Mouse (Mus musculus): ENCODE results near the gene Engase. TPM values are rescaled to one million over a fixed set of nuclear protein-coding genes. Genes with fewer than 3 reads are reported as not detected.

Engase gene
- 7.0 and 7.1 TPM in 2 replicates for polyA plus RNA-seq (2015; fragmentation: Nextera tagmentation; extraction: Ambion mirVana)

DNA sequence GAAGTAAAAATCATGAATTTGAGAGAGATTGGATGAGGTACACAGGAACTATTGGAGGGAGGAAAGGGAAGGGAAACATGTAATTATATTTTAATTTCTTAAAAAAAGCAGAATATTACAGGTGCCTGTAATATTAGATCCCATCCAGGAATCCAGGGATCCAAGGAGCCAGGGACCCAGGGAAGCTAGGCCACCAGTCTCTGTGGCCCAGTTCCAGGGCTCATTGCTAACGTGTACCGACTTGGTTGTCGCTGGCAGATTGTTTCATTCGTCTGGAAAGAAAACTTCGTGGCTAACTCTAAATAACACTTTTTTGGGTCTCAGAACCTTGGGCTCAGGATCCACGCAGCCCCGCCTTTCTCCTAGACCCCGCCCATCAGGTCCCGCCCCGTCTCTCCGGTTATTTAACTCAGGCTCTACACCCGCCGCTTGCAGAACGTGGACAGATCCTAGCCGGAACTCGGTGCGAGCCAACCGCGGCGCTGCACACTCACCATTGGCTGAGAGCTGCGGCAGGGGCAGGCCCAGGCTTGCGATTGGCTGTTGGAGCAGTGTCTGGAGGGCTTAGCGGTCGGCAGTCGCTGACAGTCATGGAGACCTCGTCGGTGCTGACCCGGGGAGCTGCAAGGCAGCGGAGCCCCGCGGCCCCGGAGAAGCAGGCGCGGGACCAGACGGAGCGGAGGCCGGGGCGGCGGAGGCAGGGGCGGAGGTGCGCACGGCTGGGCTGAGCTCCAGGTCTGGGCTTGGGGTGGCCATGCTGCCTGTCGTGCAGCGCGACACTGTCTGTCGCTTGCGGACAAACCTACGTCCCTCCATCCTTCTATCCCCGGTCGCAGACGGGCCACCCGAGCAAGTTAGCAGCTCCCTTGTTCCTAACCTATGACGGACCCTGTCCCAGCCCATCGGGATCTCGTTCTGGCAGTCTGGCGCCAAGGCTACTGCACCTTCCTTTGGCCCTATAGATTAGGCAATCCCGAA lies at the start of gene Engase:
Gene Engase (plus strand): TSS at position 434 of the 978 bp plus-strand sequence.
- Histone ChIP-seq H3K9ac (peak within 1 kb of the TSS; percentile 83), H3K4me2 (peak within 1 kb of the TSS; percentile 84), H3K27me3 (no peaks in the 10 kb centered on the region; the same call in 1 of the 2 replicates), H3K27ac (peak within 1 kb of the TSS; percentile 69), H3K36me3 (no peaks in the 10 kb centered on the region), H3K4me3 (peak within 1 kb of the TSS; percentile 70), H3K9me3 (no peaks in the 10 kb centered on the region), H3K4me1 (replicated peaks) (peaks cover 14% of the 10 kb centered on the region)
- WGBS: 1% methylated on average over 56 of the region's 57 CpGs
- ATAC-seq (ENCODE audit: low FRiP score): peak; percentile 98

DNA sequence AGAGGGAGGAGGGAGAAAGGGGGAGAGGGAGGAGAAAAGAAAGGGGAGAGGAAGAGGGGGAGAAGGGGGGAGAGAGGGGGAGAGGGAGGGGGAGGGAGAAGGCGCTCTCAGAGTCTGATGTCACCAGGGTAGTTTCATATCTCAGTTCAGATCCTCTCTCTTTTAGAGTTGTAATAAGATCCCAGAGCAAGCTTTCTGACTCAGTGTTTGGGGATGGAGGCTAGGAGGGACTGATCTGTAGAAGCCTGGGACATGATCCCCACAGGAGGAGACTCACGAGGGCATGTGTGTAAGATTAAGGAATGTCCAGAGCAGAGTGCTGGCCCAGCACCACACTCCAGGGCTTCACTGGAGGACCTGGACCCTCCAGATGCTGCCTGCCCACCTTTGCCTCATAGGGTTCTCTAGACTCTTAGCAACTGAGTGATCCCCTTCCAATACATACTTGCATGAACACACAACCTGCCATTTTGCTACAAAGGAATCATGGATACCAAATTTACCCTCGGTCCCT lies 49.3 kb upstream of the Engase start:
- no peak for ATAC-seq (ENCODE audit: low FRiP score)
- peak overlapping the region; percentile 53; the same call in 1 of the 2 replicates for H3K9ac ChIP-seq
- H3K4me3 ChIP-seq: no peak overlapping the region
- no peaks in the 10 kb centered on the region for H3K9me3 ChIP-seq
- peaks cover 19% of the 10 kb centered on the region; the same call in 1 of the 2 replicates for H3K27me3 ChIP-seq
- H3K4me1 ChIP-seq (replicated peaks): peaks cover 56% of the 10 kb centered on the region
- peak overlapping the region; percentile 46 for H3K4me2 ChIP-seq
- 54% methylated on average over 3 of the region's 3 CpGs for WGBS
- H3K27ac ChIP-seq: no peak overlapping the region
- no peaks in the 10 kb centered on the region for H3K36me3 ChIP-seq

DNA sequence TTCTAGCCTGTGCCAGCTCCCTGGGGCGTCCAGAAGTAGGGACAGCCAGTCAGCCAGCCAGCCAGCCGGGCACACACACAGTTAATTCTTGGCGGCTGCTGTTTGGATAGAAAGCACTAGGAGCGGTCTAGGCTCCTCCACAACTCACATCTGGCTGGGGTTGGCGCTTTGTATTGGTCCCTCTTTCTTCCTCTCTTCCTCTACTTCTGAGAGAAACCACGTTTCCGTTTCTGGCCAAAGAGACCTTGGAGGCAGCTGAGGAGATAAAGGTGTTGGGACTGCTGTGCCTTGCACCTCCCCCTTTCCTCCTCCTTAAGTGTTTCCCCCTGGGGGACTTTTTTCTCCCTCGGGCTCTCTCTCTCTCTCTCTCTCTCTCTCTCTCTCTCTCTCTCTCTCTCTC lies 48.6 kb upstream of the Engase start, which contains the start of gene C1qtnf1:
Gene C1qtnf1 (plus strand): TSS at position 218 of the 400 bp plus-strand sequence.
- H3K27ac ChIP-seq: peak within 1 kb of the TSS; percentile 45
- peaks cover 56% of the 10 kb centered on the region for H3K4me1 ChIP-seq (replicated peaks)
- H3K27me3 ChIP-seq: peaks cover 20% of the 10 kb centered on the region; the same call in 1 of the 2 replicates
- no peak for ATAC-seq (ENCODE audit: low FRiP score)
- no peaks in the 10 kb centered on the region for H3K36me3 ChIP-seq
- H3K4me2 ChIP-seq: peak within 1 kb of the TSS; percentile 46
- WGBS: 0% methylated on average over 8 of the region's 8 CpGs
- peak within 1 kb of the TSS; percentile 24 for H3K4me3 ChIP-seq
- H3K9me3 ChIP-seq: no peaks in the 10 kb centered on the region
- H3K9ac ChIP-seq: peak within 1 kb of the TSS; percentile 53

- Histone ChIP-seq H3K4me3 (peak overlapping the region; percentile 24), H3K9me3 (no peaks in the 10 kb centered on the region), H3K4me2 (peak overlapping the region; percentile 46), H3K27ac (peak overlapping the region; percentile 45), H3K9ac (peak overlapping the region; percentile 53), H3K4me1 (replicated peaks) (peaks cover 55% of the 10 kb centered on the region), H3K36me3 (no peaks in the 10 kb centered on the region), H3K27me3 (peaks cover 20% of the 10 kb centered on the region; the same call in 1 of the 2 replicates)
- WGBS: 12% methylated on average over 11 of the region's 11 CpGs
- ATAC-seq (ENCODE audit: low FRiP score): no peak
Observed at GRCm38 (mm10) chr11:118428460-118428868, 48.2 kb upstream of the Engase start.

- Histone ChIP-seq H3K27me3 (peaks cover 20% of the 10 kb centered on the region; the same call in 1 of the 2 replicates), H3K27ac (no peak overlapping the region), H3K4me3 (peak overlapping the region; percentile 24), H3K9ac (peak overlapping the region; percentile 53; the same call in 1 of the 2 replicates), H3K4me1 (replicated peaks) (peaks cover 55% of the 10 kb centered on the region), H3K9me3 (no peaks in the 10 kb centered on the region), H3K4me2 (peak overlapping the region; percentile 46), H3K36me3 (no peaks in the 10 kb centered on the region)
- ATAC-seq (ENCODE audit: low FRiP score): no peak
- WGBS: 58% methylated on average over 8 of the region's 8 CpGs
Observed at GRCm38 (mm10) chr11:118428944-118429709, 47.5 kb upstream of the Engase start.

DNA sequence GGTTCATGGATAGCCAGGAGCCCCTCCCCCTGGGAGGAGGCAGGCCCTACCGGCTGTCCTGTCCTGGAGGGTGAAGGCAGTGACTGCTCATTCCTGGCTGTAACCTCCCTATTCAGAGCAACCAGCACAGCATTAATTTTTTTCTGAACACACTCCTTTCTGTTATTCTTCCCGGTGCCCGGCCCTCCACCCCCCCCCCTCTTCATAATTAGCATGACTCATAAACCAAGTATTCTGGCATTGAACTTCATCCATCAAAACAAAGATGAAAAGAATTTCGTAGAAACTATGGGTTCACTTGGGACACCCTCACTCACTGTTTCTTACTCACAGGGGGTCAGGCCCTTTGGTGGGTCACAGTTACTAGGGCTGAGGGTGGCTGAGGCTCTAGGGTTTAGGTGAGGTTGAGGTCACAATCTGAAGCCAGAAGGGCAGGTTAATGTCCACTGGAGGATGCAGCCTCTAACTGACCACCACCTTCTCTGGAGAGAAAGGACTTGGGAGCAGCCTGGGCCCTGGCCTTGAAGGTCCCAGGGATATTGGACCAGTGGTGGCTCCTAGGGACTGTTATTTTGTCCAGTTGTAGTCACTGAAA lies 46.2 kb upstream of the Engase start:
- Histone ChIP-seq H3K4me3 (no peak overlapping the region), H3K27ac (no peak overlapping the region), H3K4me1 (replicated peaks) (peaks cover 50% of the 10 kb centered on the region), H3K9ac (peak overlapping the region; percentile 25; the same call in 1 of the 2 replicates), H3K4me2 (no peak overlapping the region), H3K9me3 (no peaks in the 10 kb centered on the region), H3K36me3 (no peaks in the 10 kb centered on the region), H3K27me3 (peaks cover 20% of the 10 kb centered on the region; the same call in 1 of the 2 replicates)
- 62% methylated on average over 4 of the region's 4 CpGs for WGBS
- ATAC-seq (ENCODE audit: low FRiP score): no peak

DNA sequence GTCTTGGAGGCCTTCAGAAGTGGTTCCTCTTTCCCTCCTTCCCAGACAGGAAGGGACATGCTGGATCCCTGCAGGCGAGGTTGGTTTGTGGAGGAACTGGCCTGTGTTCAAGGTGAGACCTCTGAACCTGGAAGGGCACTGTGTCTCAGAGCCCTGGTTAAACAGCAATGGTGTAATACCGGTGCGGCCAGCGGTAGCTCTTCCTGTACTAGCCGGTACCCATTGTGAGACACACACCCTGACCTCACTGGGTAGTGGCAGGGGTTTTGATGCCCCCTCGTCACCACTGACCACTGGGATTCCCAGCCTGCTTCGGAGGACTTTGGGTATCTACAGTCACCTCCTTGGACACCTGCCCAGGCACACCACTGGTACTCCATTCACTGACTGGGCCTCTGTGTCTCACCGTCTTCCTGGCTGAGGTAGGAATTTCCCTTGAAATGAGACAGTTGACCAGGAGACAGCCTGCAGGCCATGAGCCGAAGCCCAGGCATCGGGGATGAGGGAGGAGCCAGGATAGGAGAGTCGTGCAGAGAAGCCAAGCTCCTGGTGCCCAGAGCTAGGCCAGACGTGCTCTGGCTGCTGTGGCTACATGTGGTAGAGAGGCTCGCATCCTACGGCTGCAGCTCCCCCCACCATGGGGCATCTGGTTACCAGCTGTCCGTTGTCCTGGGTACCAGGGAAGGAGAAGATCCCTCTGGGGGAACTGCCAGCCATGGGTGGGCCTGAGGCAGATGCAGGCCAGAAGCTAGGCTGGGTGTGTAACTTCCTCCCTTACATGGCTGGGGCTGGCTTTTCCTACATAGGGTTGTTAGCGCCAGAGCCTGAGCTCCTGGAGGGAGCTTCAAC lies 45.3 kb upstream of the Engase start:
- no peaks in the 10 kb centered on the region for H3K36me3 ChIP-seq
- H3K27ac ChIP-seq: no peak overlapping the region
- no peak for ATAC-seq (ENCODE audit: low FRiP score)
- peaks cover 20% of the 10 kb centered on the region; the same call in 1 of the 2 replicates for H3K27me3 ChIP-seq
- 76% methylated on average over 16 of the region's 16 CpGs for WGBS
- no peaks in the 10 kb centered on the region for H3K9me3 ChIP-seq
- H3K4me1 ChIP-seq (replicated peaks): peaks cover 55% of the 10 kb centered on the region
- H3K4me2 ChIP-seq: no peak overlapping the region
- H3K4me3 ChIP-seq: no peak overlapping the region
- H3K9ac ChIP-seq: peak overlapping the region; percentile 29; the same call in 1 of the 2 replicates

GRCm38 (mm10) chr11:118433398-118433868 lies 43.2 kb upstream of the Engase start:
- peaks cover 13% of the 10 kb centered on the region; the same call in 1 of the 2 replicates for H3K27me3 ChIP-seq
- no peaks in the 10 kb centered on the region for H3K9me3 ChIP-seq
- peak overlapping the region; percentile 24; the same call in 1 of the 2 replicates for H3K9ac ChIP-seq
- ATAC-seq (ENCODE audit: low FRiP score): no peak
- no peak overlapping the region for H3K4me3 ChIP-seq
- WGBS: 68% methylated on average over 10 of the region's 10 CpGs
- no peaks in the 10 kb centered on the region for H3K36me3 ChIP-seq
- peaks cover 62% of the 10 kb centered on the region for H3K4me1 ChIP-seq (replicated peaks)
- H3K27ac ChIP-seq: 0 out of 2 replicates have a peak overlapping the region, but pooled peaks have one; percentile 40
- peak overlapping the region; percentile 36 for H3K4me2 ChIP-seq

DNA sequence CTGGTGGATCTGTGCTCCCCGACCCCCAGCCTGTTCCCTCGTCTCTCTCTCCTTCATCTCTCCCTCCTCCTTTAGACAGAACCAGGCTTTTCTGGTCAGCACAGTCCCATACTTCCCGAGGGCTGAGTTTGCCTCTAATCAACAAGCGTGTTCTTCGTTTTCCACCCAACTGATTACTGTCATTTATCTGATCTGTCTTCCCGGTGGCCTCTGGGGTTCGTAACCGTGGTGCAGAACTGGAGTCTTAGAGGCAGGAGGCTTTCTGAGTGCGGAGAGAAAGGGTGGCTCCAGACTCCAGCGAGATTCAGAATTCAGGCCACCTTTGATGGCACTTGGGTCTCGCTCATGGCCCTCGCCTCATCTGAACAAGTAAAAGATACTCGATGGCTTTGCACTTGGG lies 42.5 kb upstream of the Engase start:
- WGBS: 46% methylated on average over 13 of the region's 13 CpGs

GRCm38 (mm10) chr11:118436471-118436935 lies 40.1 kb upstream of the Engase start:
- Histone ChIP-seq H3K4me2 (no peak overlapping the region), H3K4me1 (replicated peaks) (peaks cover 61% of the 10 kb centered on the region)

More for the DNA sequence above, 42.5 kb upstream of the Engase start:
- H3K36me3 ChIP-seq: no peaks in the 10 kb centered on the region
- H3K4me1 ChIP-seq (replicated peaks): peaks cover 62% of the 10 kb centered on the region
- peak overlapping the region; percentile 40; the same call in 1 of the 2 replicates for H3K27ac ChIP-seq
- 0 out of 2 replicates have a peak, but pooled peaks cover 8% of the 10 kb centered on the region for H3K27me3 ChIP-seq
- H3K4me2 ChIP-seq: peak overlapping the region; percentile 36
- H3K9me3 ChIP-seq: no peaks in the 10 kb centered on the region
- H3K9ac ChIP-seq: no peak overlapping the region
- H3K4me3 ChIP-seq: no peak overlapping the region
- ATAC-seq (ENCODE audit: low FRiP score): no peak

More at GRCm38 (mm10) chr11:118436471-118436935, 40.1 kb upstream of the Engase start:
- ATAC-seq (ENCODE audit: low FRiP score): peak; percentile 63; the same call in 1 of the 2 replicates
- Histone ChIP-seq H3K9me3 (no peaks in the 10 kb centered on the region), H3K4me3 (no peak overlapping the region), H3K36me3 (no peaks in the 10 kb centered on the region), H3K27me3 (0 out of 2 replicates have a peak, but pooled peaks cover 5% of the 10 kb centered on the region), H3K27ac (peak overlapping the region; percentile 56; the same call in 1 of the 2 replicates), H3K9ac (no peak overlapping the region)
- 33% methylated on average over 6 of the region's 6 CpGs for WGBS
